Mouse (Mus musculus) kidney, embryonic 16.5 days (tissue): ENCODE measurements around the gene Gm4969. TPM values are rescaled to one million over a fixed set of nuclear protein-coding genes. Genes with fewer than 3 reads are reported as not detected.

Source experiments
- ATAC-seq: fragments of 200-750 bp; cut with Nextera tagmentation; 2 replicates; pipeline ENCODE4 v1.8.0; 2017; ENCODE audit warnings: moderate TSS enrichment; ENCODE audit not compliant: low FRiP score, low TSS enrichment
- H3K27ac ChIP-seq: fragments of 300-500 bp; sonication (generic); 2 replicates; pipeline ENCODE4 v1.5.1; 2014; ENCODE audit warnings: low read length
- H3K27me3 ChIP-seq: fragments of 300-500 bp; sonication (generic); 2 replicates; pipeline ENCODE4 v1.6.1; 2014; ENCODE audit warnings: low read length, control low read depth, mixed read lengths; ENCODE audit not compliant: insufficient read depth
- H3K36me3 ChIP-seq: fragments of 300-500 bp; sonication (generic); 2 replicates; pipeline ENCODE4 v1.6.1; 2014; ENCODE audit warnings: low read length, control low read depth, mixed read lengths; ENCODE audit not compliant: insufficient read depth
- H3K4me1 ChIP-seq: fragments of 300-500 bp; sonication (generic); 2 replicates; pipeline ENCODE4 v1.6.1; 2014; ENCODE audit warnings: low read length, control low read depth, mixed read lengths; ENCODE audit not compliant: insufficient read depth
- H3K4me2 ChIP-seq: fragments of 300-500 bp; sonication (generic); replicated peaks from 2 replicates; pipeline ENCODE4 v1.6.1; 2014; ENCODE audit warnings: low read depth, low read length
- H3K4me3 ChIP-seq: fragments of 300-500 bp; sonication (generic); 2 replicates; pipeline ENCODE4 v1.5.1; 2014; ENCODE audit warnings: mild to moderate bottlenecking, low read length
- H3K9ac ChIP-seq: fragments of 300-500 bp; sonication (generic); replicated peaks from 2 replicates; pipeline ENCODE4 v1.6.1; 2014; ENCODE audit warnings: low read length
- H3K9me3 ChIP-seq: fragments of 300-500 bp; sonication (generic); 2 replicates; pipeline ENCODE4 v1.6.1; 2016; ENCODE audit warnings: low read length, control low read depth
- WGBS: fragments of 180-500 bp; shearing (Covaris S2); extraction: QIAGEN DNeasy Blood & Tissue Kit; methylation state at CpG from one replicate; pipeline ENCODE4 v1.1.7; 2014; 5-methylcytosine and 5-hydroxymethylcytosine counted together
- polyA plus RNA-seq: library from polyadenylated mRNA; unstranded; fragments of >200 nt; fragmentation: Nextera tagmentation; extraction: Ambion mirVana; gene quantifications from 2 replicates; pipeline ENCODE4 v1.2.1, GENCODE M21; 2015

The Gm4969 gene
- polyA plus RNA-seq, 1 experiment from 2014 or later = 3.2 TPM

- no peak for ATAC-seq
- H3K36me3 ChIP-seq = peaks cover 10% of the 10 kb centered on the region; the same call in 1 of the 2 replicates
- WGBS = 47% methylated on average over 5 of the region's 5 CpGs
These were observed 21.7 kb downstream of the Gm4969 start for GRCm38 (mm10) chr7:19096421-19096976.

DNA sequence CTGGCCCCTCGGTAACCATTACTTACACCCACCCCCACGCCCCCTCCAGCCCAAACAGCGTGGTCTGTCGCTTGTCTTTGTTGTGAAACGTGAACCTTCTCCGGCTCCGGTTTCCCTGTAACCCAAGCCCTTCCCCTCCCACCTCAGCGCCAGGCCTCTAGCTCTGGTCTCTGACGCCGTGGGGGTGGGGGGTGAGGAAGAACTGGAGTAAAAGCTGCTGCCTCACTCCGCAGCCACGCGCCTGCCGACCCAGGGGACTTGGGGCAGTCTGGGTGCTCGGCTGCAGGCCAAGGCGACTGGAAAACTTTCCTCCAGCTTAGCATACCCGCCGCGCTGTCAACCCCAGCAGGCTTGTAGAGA, 22.4 kb downstream of the Gm4969 start:
- H3K27ac ChIP-seq = peak overlapping the region; percentile 99
- peak; percentile 14; the same call in 1 of the 2 replicates for ATAC-seq
- peak overlapping the region; percentile 93 for H3K9ac ChIP-seq
- H3K4me3 ChIP-seq = peak overlapping the region; percentile 84
- H3K27me3 ChIP-seq = no peaks in the 10 kb centered on the region
- peak overlapping the region; percentile 93 for H3K4me2 ChIP-seq
- WGBS = under 1% methylated on average over 19 of the region's 19 CpGs
- peaks cover 38% of the 10 kb centered on the region for H3K4me1 ChIP-seq
- H3K9me3 ChIP-seq = no peaks in the 10 kb centered on the region
- H3K36me3 ChIP-seq = peaks cover 10% of the 10 kb centered on the region; the same call in 1 of the 2 replicates

More at GRCm38 (mm10) chr7:19096421-19096976, 21.7 kb downstream of the Gm4969 start:
- H3K9me3 ChIP-seq = no peaks in the 10 kb centered on the region
- peak overlapping the region; percentile 84 for H3K4me3 ChIP-seq
- peak overlapping the region; percentile 93 for H3K9ac ChIP-seq
- H3K27ac ChIP-seq = peak overlapping the region; percentile 99
- no peaks in the 10 kb centered on the region for H3K27me3 ChIP-seq
- peaks cover 38% of the 10 kb centered on the region for H3K4me1 ChIP-seq
- H3K4me2 ChIP-seq = peak overlapping the region; percentile 93

DNA sequence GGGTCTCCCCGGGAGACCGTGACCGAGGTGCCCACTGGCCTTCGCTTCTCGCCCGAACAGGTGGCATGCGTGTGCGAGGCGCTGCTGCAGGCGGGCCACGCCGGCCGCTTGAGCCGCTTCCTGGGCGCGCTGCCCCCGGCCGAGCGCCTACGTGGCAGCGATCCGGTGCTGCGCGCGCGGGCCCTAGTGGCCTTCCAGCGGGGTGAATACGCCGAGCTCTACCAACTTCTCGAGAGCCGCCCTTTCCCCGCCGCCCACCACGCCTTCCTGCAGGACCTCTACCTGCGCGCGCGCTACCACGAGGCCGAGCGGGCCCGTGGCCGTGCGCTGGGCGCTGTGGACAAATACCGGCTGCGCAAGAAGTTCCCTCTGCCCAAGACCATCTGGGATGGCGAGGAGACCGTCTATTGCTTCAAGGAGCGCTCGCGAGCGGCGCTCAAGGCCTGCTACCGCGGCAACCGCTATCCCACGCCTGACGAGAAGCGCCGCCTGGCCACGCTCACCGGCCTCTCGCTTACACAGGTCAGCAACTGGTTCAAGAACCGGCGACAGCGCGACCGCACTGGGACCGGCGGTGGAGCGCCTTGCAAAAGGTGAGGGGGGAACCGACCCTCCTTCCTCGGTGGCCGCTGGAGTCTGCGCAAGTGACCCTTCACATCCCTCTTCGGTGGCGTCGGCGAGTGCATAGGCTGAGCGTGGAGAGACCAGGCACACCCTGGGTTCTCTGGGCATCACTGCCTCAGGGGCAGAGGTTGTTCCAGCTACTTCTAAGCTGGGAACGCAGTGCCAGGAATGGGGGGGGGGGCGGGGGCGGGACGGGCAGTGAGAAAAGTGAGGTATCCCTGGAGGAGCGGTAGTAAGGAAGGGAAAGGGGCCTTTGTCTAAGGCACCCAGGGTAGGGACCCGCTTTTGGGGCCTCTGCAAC, 23.1 kb downstream of the Gm4969 start:
- no peak; the same call in 1 of the 2 replicates for ATAC-seq
- no peaks in the 10 kb centered on the region for H3K27me3 ChIP-seq
- no peaks in the 10 kb centered on the region for H3K9me3 ChIP-seq

GRCm38 (mm10) chr7:19094471-19094825, 23.7 kb downstream of the Gm4969 start, which contains the start of gene Six5:
Gene Six5, plus strand, starts transcription at chr7:19094594.
- Histone ChIP-seq H3K27ac (peak within 1 kb of the TSS; percentile 99), H3K4me1 (peaks cover 38% of the 10 kb centered on the region), H3K9me3 (no peaks in the 10 kb centered on the region), H3K9ac (peak within 1 kb of the TSS; percentile 93), H3K4me2 (peak within 1 kb of the TSS; percentile 93), H3K4me3 (peak within 1 kb of the TSS; percentile 84), H3K36me3 (peaks cover 10% of the 10 kb centered on the region; the same call in 1 of the 2 replicates), H3K27me3 (no peaks in the 10 kb centered on the region)
- 0% methylated on average over 9 of the region's 36 CpGs for WGBS
- ATAC-seq = no peak

More for the DNA sequence above, 23.1 kb downstream of the Gm4969 start:
- Histone ChIP-seq H3K4me1 (peaks cover 38% of the 10 kb centered on the region), H3K4me3 (peak overlapping the region; percentile 84), H3K36me3 (peaks cover 10% of the 10 kb centered on the region; the same call in 1 of the 2 replicates), H3K27ac (peak overlapping the region; percentile 99), H3K9ac (peak overlapping the region; percentile 93), H3K4me2 (peak overlapping the region; percentile 93)
- WGBS = under 1% methylated on average over 86 of the region's 87 CpGs

GRCm38 (mm10) chr7:19093537-19094385, 24.4 kb downstream of the Gm4969 start:
- H3K4me3 ChIP-seq = peak overlapping the region; percentile 84
- no peaks in the 10 kb centered on the region for H3K27me3 ChIP-seq
- peak overlapping the region; percentile 93 for H3K9ac ChIP-seq
- H3K27ac ChIP-seq = peak overlapping the region; percentile 99
- peak overlapping the region; percentile 93 for H3K4me2 ChIP-seq
- peak; percentile 87 for ATAC-seq
- H3K9me3 ChIP-seq = no peaks in the 10 kb centered on the region
- WGBS = under 1% methylated on average over 45 of the region's 45 CpGs
- H3K4me1 ChIP-seq = peaks cover 38% of the 10 kb centered on the region
- peaks cover 11% of the 10 kb centered on the region; the same call in 1 of the 2 replicates for H3K36me3 ChIP-seq

DNA sequence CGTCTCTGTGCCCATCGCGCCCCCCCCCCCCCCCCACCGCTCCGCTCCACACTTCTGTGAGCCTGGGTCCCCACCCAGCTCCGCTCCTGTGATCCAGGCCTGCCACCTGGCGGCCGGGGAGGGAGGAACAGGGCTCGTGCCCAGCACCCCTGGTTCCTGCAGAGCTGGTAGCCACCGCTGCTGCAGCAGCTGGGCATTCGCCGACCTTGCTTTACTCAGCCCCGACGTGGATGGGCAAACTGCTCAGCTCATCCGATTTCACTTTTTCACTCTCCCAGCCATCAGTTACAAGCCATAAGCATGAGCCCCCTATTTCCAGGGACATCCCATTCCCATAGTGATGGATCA, 25.0 kb downstream of the Gm4969 start:
- Histone ChIP-seq H3K9me3 (no peaks in the 10 kb centered on the region), H3K4me3 (peak overlapping the region; percentile 84), H3K4me1 (peaks cover 38% of the 10 kb centered on the region), H3K27me3 (no peaks in the 10 kb centered on the region), H3K36me3 (peaks cover 13% of the 10 kb centered on the region; the same call in 1 of the 2 replicates), H3K27ac (peak overlapping the region; percentile 89), H3K9ac (peak overlapping the region; percentile 65), H3K4me2 (peak overlapping the region; percentile 93)
- peak; percentile 57 for ATAC-seq
- 2% methylated on average over 15 of the region's 15 CpGs for WGBS

DNA sequence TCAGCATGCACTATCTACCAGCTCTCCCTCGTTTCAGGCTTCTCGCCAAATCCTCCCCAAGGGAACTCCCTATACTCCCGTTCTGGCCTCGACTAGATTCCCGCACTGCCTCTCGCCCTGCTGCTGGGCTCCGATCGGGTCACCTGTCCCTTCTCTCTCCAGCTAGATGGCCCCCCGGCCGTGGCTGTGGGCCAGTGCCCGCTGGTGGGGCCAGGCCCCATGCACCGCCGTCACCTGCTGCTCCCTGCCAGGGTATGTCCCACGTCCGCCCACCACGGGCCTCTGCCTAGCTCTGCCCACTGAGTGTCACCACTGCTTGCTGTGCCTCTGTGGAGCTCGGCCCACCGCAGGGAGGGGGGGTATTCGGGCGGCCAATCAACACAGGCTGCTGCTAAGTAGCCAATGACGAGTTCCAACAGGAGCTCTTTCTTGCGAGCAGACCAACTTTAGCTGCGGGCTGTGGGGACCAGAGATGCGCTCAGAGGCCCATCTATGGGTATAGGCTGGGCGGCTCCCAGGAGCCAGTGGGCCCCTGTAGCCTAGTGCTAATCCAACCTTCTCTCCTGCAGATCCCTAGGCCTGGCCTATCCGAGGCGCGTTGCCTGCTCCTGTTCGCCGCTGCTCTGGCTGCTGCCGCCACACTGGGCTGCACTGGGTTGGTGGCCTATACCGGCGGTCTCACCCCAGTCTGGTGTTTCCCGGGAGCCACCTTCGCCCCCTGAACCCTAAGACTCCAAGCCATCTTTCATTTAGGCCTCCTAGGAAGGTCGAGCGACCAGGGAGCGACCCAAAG, 25.6 kb downstream of the Gm4969 start:
- Histone ChIP-seq H3K27me3 (no peaks in the 10 kb centered on the region), H3K4me3 (peak overlapping the region; percentile 84), H3K9me3 (no peaks in the 10 kb centered on the region), H3K4me2 (peak overlapping the region; percentile 93), H3K27ac (peak overlapping the region; percentile 89), H3K36me3 (peaks cover 14% of the 10 kb centered on the region; the same call in 1 of the 2 replicates), H3K4me1 (peaks cover 38% of the 10 kb centered on the region), H3K9ac (peak overlapping the region; percentile 65)
- peak; percentile 54 for ATAC-seq
- 6% methylated on average over 38 of the region's 38 CpGs for WGBS

DNA sequence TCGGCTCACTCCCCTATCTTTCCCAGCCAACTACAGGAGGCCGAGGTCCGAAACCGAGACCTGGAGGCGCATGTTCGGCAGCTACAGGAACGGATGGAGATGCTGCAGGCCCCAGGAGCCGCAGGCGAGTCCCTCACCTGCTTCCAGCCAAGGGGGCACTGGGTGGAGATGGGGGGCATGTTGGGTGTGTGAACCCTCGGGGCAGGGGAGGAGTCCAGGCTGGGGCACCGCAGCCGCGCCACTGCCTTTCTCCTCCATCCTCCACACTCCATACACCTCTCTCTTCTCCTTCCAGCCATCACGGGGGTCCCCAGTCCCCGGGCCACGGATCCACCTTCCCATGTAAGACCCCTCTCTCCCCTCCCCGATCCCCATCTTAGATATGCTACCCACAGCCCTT, 26.3 kb downstream of the Gm4969 start:
- H3K27ac ChIP-seq = no peak overlapping the region
- H3K4me1 ChIP-seq = peaks cover 31% of the 10 kb centered on the region
- H3K9me3 ChIP-seq = no peaks in the 10 kb centered on the region
- 45% methylated on average over 17 of the region's 17 CpGs for WGBS
- ATAC-seq = no peak
- H3K9ac ChIP-seq = peak overlapping the region; percentile 65
- no peaks in the 10 kb centered on the region for H3K27me3 ChIP-seq
- peak overlapping the region; percentile 84; the same call in 1 of the 2 replicates for H3K4me3 ChIP-seq
- H3K4me2 ChIP-seq = peak overlapping the region; percentile 93
- peaks cover 8% of the 10 kb centered on the region; the same call in 1 of the 2 replicates for H3K36me3 ChIP-seq
